Comparison of ENCODE assay signal across 18 mouse cellular contexts in the genomic region with DNA sequence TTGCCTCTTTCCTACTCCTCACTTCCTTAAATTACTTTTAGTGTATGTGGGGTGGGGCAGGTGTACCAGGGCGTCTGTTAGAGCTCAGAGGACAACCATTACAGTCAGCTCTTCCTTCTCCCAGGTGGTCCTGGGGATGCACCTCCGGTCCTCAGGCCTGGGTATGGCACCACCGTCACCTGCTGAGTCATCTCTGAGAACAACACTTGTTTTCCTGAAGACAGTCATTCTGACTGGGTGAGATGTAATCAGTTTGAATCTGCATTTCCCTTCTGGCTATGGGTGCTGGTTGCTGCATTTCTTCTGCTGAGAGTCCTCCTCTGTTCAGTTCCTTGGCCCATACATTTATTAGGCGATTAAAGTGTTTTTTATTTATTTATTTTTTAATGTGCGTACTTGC.
"Had no signal": no experiment of that assay in that cellular context is flagged by ENCODE, and none has a peak within 500 bp of the region (broad histone marks: within the 10 kb centered on the region; RNA-seq: fewer than 3 reads in every experiment).

No protein-coding gene starts in this region.

- H3K9me3 ChIP-seq: midbrain, embryonic 10.5 days; midbrain, embryonic 13.5 days; midbrain, embryonic 15.5 days; neural tube, embryonic 13.5 days; neural tube, embryonic 15.5 days had no signal

- H3K4me3 ChIP-seq: midbrain, embryonic 10.5 days; midbrain, embryonic 13.5 days; midbrain, embryonic 15.5 days; myocyte; neural tube, embryonic 13.5 days; neural tube, embryonic 15.5 days had no signal

- H3K9ac ChIP-seq: lung, embryonic 14.5 days; midbrain, embryonic 13.5 days; midbrain, embryonic 15.5 days; neural tube, embryonic 13.5 days; neural tube, embryonic 15.5 days had no signal

- H3K36me3 ChIP-seq: midbrain, embryonic 10.5 days; midbrain, embryonic 13.5 days; midbrain, embryonic 15.5 days; neural tube, embryonic 13.5 days; neural tube, embryonic 15.5 days had no signal

- DNase-seq: lung, adult 18-20 months; lung, embryonic 14.5 days; lung, postnatal 10 days; lung, postnatal 4 days; retina, postnatal 1 day; right cerebral cortex, adult 18-20 months; right cerebral cortex, postnatal 25 days; right cerebral cortex, postnatal 4 days; spleen, adult 18-20 months; thymus, adult 2 months; thymus, postnatal 25 days; thymus, postnatal 4 days had no signal

- H3K4me1 ChIP-seq: midbrain, embryonic 15.5 days; neural tube, embryonic 13.5 days; neural tube, embryonic 15.5 days had no signal

- ATAC-seq: midbrain, embryonic 13.5 days; midbrain, embryonic 15.5 days had no signal

- H3K27me3 ChIP-seq: midbrain, embryonic 13.5 days; midbrain, embryonic 15.5 days; neural tube, embryonic 13.5 days; neural tube, embryonic 15.5 days had no signal

- H3K27ac ChIP-seq: midbrain, embryonic 10.5 days; midbrain, embryonic 13.5 days; midbrain, embryonic 15.5 days; neural tube, embryonic 13.5 days; neural tube, embryonic 15.5 days had no signal
